Mouse (Mus musculus): ENCODE data around the gene Sh3rf3.

DNA sequence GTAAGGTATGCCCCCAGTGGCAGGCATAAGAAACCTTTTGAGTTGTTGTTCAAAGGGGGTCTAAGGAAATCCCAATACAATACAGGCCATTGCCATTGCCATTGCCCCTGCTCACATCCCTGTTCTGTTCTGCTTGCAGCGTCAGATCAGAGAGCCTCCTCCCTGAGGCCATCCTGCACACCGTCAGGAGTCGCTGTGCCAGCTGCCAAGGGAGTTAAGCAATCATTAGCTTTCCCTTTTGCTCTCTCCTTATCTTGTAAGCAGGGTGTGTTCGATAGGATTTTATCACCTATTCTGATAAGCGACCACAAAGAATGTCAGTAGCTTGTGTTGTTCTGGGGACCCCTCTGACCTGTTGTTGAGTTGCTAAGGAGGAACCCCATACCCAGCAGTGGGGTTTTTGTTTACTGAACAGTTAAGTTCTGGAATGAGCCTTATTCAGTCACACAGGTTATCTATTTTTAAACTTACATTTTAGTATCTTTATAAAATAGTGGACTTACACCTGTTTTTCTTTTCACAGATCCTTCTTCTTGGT lies 339.5 kb downstream of the Sh3rf3 start:
- TF ChIP-seq CTCF (conservative IDR thresholded peaks at IDR 0.05; ENCODE audit: low read length) (no peak), NANOG (IDR thresholded peaks at IDR 0.05; ENCODE audit: borderline replicate concordance, low read length) (no peak), POU5F1 (IDR thresholded peaks at IDR 0.05; ENCODE audit: borderline replicate concordance, low read length) (no peak)

All from E14TG2a.4 (cell line).